Mouse (Mus musculus): ENCODE results near the gene Gm20661. TPM values are rescaled to one million over a fixed set of nuclear protein-coding genes. Genes with fewer than 3 reads are reported as not detected.
A peak's percentile ranks its signal among the peaks of the same experiment; 100 is the strongest.

Gm20661 gene
- polyA plus RNA-seq, 1 experiment from 2014 or later: 7.2 TPM

- WGBS: 80% methylated on average over 6 of the region's 6 CpGs
- Histone ChIP-seq H3K4me3 (no peak overlapping the region), H3K4me2 (no peak overlapping the region), H3K9me3 (no peaks in the 10 kb centered on the region), H3K27ac (no peak overlapping the region), H3K36me3 (peaks cover 37% of the 10 kb centered on the region), H3K9ac (no peak overlapping the region), H3K4me1 (peaks cover 11% of the 10 kb centered on the region), H3K27me3 (no peaks in the 10 kb centered on the region)
- ATAC-seq (ENCODE audit: insufficient number of reproducible peaks, insufficient read depth, low FRiP score, low TSS enrichment, low read depth): no peak
Measured at GRCm38 (mm10) chr9:107955613-107956289, 27.1 kb upstream of the Gm20661 start.

DNA sequence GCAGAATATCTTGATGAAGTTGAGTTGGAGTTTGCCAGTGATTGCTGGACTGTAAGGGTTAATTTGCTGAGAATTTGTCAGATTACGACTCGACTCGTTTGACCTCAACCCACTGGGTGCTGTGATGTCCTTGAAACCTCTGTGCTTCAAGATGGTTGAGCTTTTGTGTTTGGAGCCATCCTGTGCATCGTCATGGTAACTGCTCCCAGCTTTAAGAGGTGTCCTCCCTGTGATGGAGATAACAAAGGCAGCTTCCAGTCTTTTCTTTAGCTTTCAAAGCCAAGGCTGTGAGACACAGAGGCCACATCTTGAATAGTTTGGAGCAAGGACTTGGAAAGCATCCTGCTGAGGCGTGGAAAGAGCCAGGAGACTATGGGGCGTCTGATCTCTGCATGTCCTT lies 25.7 kb upstream of the Gm20661 start:
- Histone ChIP-seq H3K4me1 (peaks cover under 1% of the 10 kb centered on the region), H3K4me3 (no peak overlapping the region), H3K9ac (no peak overlapping the region), H3K27ac (no peak overlapping the region), H3K36me3 (peaks cover 51% of the 10 kb centered on the region), H3K27me3 (no peaks in the 10 kb centered on the region), H3K4me2 (no peak overlapping the region), H3K9me3 (no peaks in the 10 kb centered on the region)
- 75% methylated on average over 6 of the region's 6 CpGs for WGBS
- ATAC-seq (ENCODE audit: insufficient number of reproducible peaks, insufficient read depth, low FRiP score, low TSS enrichment, low read depth): no peak

- Histone ChIP-seq H3K36me3 (peaks cover 64% of the 10 kb centered on the region), H3K4me3 (no peak overlapping the region), H3K9me3 (no peaks in the 10 kb centered on the region), H3K4me2 (no peak overlapping the region), H3K27me3 (no peaks in the 10 kb centered on the region), H3K4me1 (no peaks in the 10 kb centered on the region), H3K27ac (no peak overlapping the region), H3K9ac (no peak overlapping the region)
- 73% methylated on average over 6 of the region's 6 CpGs for WGBS
- ATAC-seq (ENCODE audit: insufficient number of reproducible peaks, insufficient read depth, low FRiP score, low TSS enrichment, low read depth): no peak
Measured at GRCm38 (mm10) chr9:107959896-107960295, 23.0 kb upstream of the Gm20661 start.

DNA sequence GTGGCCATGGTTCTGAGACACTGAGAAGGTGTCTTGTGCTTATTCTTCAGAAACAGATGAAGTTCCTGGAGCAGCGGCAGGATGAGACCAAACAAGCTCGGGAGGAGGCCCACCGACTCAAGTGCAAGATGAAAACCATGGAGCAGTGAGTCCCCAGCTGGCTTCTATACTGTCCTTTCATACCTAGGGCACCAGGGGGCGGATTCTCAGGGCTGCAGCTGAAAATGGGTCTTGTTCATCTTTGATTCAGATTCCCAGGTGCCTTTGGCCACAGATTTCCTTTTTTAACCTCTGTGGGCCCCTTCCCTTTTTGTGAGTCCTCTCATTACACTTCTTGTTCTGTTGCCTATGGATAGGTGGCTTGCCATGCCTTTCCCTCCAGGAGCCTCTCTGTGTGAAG lies 21.9 kb upstream of the Gm20661 start:
- ATAC-seq (ENCODE audit: insufficient number of reproducible peaks, insufficient read depth, low FRiP score, low TSS enrichment, low read depth): no peak
- H3K4me3 ChIP-seq: no peak overlapping the region
- no peaks in the 10 kb centered on the region for H3K27me3 ChIP-seq
- 0 out of 2 replicates have a peak overlapping the region, but pooled peaks have one; percentile 17 for H3K9ac ChIP-seq
- no peak overlapping the region for H3K4me2 ChIP-seq
- no peaks in the 10 kb centered on the region for H3K9me3 ChIP-seq
- H3K36me3 ChIP-seq: peaks cover 64% of the 10 kb centered on the region
- 71% methylated on average over 4 of the region's 4 CpGs for WGBS
- H3K4me1 ChIP-seq: no peaks in the 10 kb centered on the region
- H3K27ac ChIP-seq: no peak overlapping the region

- H3K9me3 ChIP-seq: no peaks in the 10 kb centered on the region
- no peak overlapping the region for H3K4me3 ChIP-seq
- H3K4me2 ChIP-seq: no peak overlapping the region
- WGBS: 90% methylated on average over 10 of the region's 10 CpGs
- no peak for ATAC-seq (ENCODE audit: insufficient number of reproducible peaks, insufficient read depth, low FRiP score, low TSS enrichment, low read depth)
- no peak overlapping the region for H3K27ac ChIP-seq
- no peaks in the 10 kb centered on the region for H3K4me1 ChIP-seq
- H3K9ac ChIP-seq: 0 out of 2 replicates have a peak overlapping the region, but pooled peaks have one; percentile 17
- H3K36me3 ChIP-seq: peaks cover 62% of the 10 kb centered on the region
- no peaks in the 10 kb centered on the region for H3K27me3 ChIP-seq
Measured at GRCm38 (mm10) chr9:107961351-107961762, 21.5 kb upstream of the Gm20661 start.

DNA sequence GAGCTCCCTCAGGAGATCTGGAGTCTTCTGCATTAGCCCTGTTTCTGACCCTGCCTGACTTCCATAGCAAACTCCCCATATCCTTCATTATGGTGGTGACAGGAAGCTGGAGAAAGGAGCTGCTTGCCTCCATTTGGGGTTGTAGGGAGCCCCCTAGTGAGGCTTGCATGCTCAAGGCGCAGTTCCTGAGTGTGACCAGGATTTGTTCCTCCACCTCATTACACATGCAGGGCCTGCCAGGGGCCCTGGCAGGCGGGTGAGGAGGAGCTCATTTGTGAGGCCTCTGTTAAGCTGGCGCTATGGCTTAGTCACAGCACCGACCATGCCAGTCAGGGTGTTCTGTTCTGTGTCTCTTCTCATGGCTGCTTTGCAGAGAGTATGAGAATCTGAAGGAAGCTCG lies 21.0 kb upstream of the Gm20661 start:
- H3K4me3 ChIP-seq: no peak overlapping the region
- 56% methylated on average over 5 of the region's 5 CpGs for WGBS
- no peaks in the 10 kb centered on the region for H3K9me3 ChIP-seq
- H3K4me2 ChIP-seq: no peak overlapping the region
- no peak overlapping the region for H3K9ac ChIP-seq
- no peaks in the 10 kb centered on the region for H3K4me1 ChIP-seq
- no peaks in the 10 kb centered on the region for H3K27me3 ChIP-seq
- H3K36me3 ChIP-seq: peaks cover 62% of the 10 kb centered on the region
- no peak for ATAC-seq (ENCODE audit: insufficient number of reproducible peaks, insufficient read depth, low FRiP score, low TSS enrichment, low read depth)
- H3K27ac ChIP-seq: no peak overlapping the region; the same call in 1 of the 2 replicates

- no peaks in the 10 kb centered on the region for H3K27me3 ChIP-seq
- no peaks in the 10 kb centered on the region for H3K9me3 ChIP-seq
- H3K36me3 ChIP-seq: peaks cover 55% of the 10 kb centered on the region
- H3K9ac ChIP-seq: no peak overlapping the region
- no peak overlapping the region for H3K4me2 ChIP-seq
- 93% methylated on average over 9 of the region's 9 CpGs for WGBS
- no peak overlapping the region for H3K4me3 ChIP-seq
- ATAC-seq (ENCODE audit: insufficient number of reproducible peaks, insufficient read depth, low FRiP score, low TSS enrichment, low read depth): no peak
- H3K27ac ChIP-seq: no peak overlapping the region
- H3K4me1 ChIP-seq: no peaks in the 10 kb centered on the region
Measured at GRCm38 (mm10) chr9:107962916-107963315, 19.9 kb upstream of the Gm20661 start.

DNA sequence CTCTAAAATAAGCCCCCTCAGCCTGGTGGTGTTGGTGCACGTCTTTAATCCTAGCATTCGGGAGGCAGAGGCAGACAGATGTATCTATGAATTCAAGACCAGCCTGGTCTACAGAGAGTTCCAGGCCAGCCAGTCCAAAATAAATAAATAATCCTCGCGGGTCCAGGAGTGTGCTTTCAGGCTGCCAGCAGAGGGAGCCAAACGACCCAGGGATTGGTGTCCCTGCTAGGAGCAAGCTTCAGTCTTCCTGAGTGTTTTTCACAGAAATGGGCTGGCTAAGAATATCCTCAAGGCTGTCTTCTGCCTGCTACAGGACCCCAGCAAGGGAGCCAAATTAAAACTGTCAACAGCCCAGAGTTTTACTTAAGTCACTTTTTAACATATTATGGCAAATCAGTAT lies 19.2 kb upstream of the Gm20661 start:
- H3K4me1 ChIP-seq: no peaks in the 10 kb centered on the region
- no peak overlapping the region for H3K27ac ChIP-seq
- no peak overlapping the region for H3K4me3 ChIP-seq
- H3K9me3 ChIP-seq: no peaks in the 10 kb centered on the region
- no peaks in the 10 kb centered on the region for H3K27me3 ChIP-seq
- WGBS: 12% methylated on average over 5 of the region's 5 CpGs
- no peak for ATAC-seq (ENCODE audit: insufficient number of reproducible peaks, insufficient read depth, low FRiP score, low TSS enrichment, low read depth)
- H3K4me2 ChIP-seq: no peak overlapping the region
- no peak overlapping the region for H3K9ac ChIP-seq
- peaks cover 57% of the 10 kb centered on the region for H3K36me3 ChIP-seq

DNA sequence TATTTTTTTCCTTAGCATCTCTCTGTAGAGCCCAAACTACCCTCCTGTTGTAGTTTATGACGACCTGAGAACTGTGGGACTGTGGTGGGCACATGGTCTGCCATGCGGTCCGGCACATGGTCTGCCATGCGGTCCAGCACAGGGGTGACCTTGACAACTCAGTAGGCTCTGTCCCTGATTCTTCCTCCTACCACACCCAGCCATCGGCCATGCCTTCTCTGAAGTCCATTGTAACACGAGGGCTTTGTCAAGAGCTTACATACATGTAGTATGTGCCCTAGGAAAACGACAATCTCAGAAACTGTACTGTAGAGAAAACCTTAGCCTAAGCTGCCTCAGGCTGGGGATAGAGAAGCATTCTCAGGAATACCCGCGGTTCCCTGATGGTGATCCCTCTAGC lies 18.2 kb upstream of the Gm20661 start:
- H3K4me2 ChIP-seq: no peak overlapping the region
- ATAC-seq (ENCODE audit: insufficient number of reproducible peaks, insufficient read depth, low FRiP score, low TSS enrichment, low read depth): no peak
- H3K27ac ChIP-seq: no peak overlapping the region
- 87% methylated on average over 9 of the region's 9 CpGs for WGBS
- H3K4me3 ChIP-seq: no peak overlapping the region
- no peaks in the 10 kb centered on the region for H3K4me1 ChIP-seq
- no peaks in the 10 kb centered on the region for H3K27me3 ChIP-seq
- H3K36me3 ChIP-seq: peaks cover 57% of the 10 kb centered on the region
- H3K9me3 ChIP-seq: no peaks in the 10 kb centered on the region
- no peak overlapping the region for H3K9ac ChIP-seq

- no peak overlapping the region for H3K4me3 ChIP-seq
- no peaks in the 10 kb centered on the region for H3K9me3 ChIP-seq
- peak overlapping the region; percentile 21; the same call in 1 of the 2 replicates for H3K9ac ChIP-seq
- peaks cover 56% of the 10 kb centered on the region for H3K36me3 ChIP-seq
- H3K27me3 ChIP-seq: no peaks in the 10 kb centered on the region
- no peaks in the 10 kb centered on the region for H3K4me1 ChIP-seq
- no peak overlapping the region for H3K27ac ChIP-seq
- ATAC-seq (ENCODE audit: insufficient number of reproducible peaks, insufficient read depth, low FRiP score, low TSS enrichment, low read depth): no peak
- 79% methylated on average over 10 of the region's 10 CpGs for WGBS
- no peak overlapping the region for H3K4me2 ChIP-seq
Measured at GRCm38 (mm10) chr9:107966676-107967075, 16.2 kb upstream of the Gm20661 start.

GRCm38 (mm10) chr9:107967437-107967836 lies 15.4 kb upstream of the Gm20661 start:
- peaks cover 56% of the 10 kb centered on the region for H3K36me3 ChIP-seq
- ATAC-seq (ENCODE audit: insufficient number of reproducible peaks, insufficient read depth, low FRiP score, low TSS enrichment, low read depth): no peak

GRCm38 (mm10) chr9:107968531-107968930 lies 14.3 kb upstream of the Gm20661 start:
- 89% methylated on average over 7 of the region's 7 CpGs for WGBS
- Histone ChIP-seq H3K4me2 (no peak overlapping the region), H3K27ac (no peak overlapping the region), H3K4me1 (no peaks in the 10 kb centered on the region), H3K9me3 (no peaks in the 10 kb centered on the region), H3K27me3 (no peaks in the 10 kb centered on the region), H3K9ac (no peak overlapping the region), H3K36me3 (peaks cover 56% of the 10 kb centered on the region), H3K4me3 (no peak overlapping the region)
- ATAC-seq (ENCODE audit: insufficient number of reproducible peaks, insufficient read depth, low FRiP score, low TSS enrichment, low read depth): no peak

More at GRCm38 (mm10) chr9:107967437-107967836, 15.4 kb upstream of the Gm20661 start:
- Histone ChIP-seq H3K4me3 (no peak overlapping the region), H3K27me3 (no peaks in the 10 kb centered on the region), H3K27ac (no peak overlapping the region), H3K9me3 (no peaks in the 10 kb centered on the region), H3K9ac (no peak overlapping the region), H3K4me1 (no peaks in the 10 kb centered on the region), H3K4me2 (no peak overlapping the region)
- 89% methylated on average over 6 of the region's 6 CpGs for WGBS
